Mouse (Mus musculus): Measurements from ENCODE around the gene D5Ertd579e. TPM values are rescaled to one million over a fixed set of nuclear protein-coding genes. Genes with fewer than 3 reads are reported as not detected.

Gene D5Ertd579e
- polyA plus RNA-seq, 1 experiment = 56.7 TPM

GRCm38 (mm10) chr5:36730689-36731088 lies 34.9 kb upstream of the D5Ertd579e start:
- Histone ChIP-seq H3K4me3 (ENCODE audit: insufficient read depth, low read length) (no peak overlapping the region), H3K4me1 (ENCODE audit: control insufficient read depth, insufficient read depth, low read length) (no peaks in the 10 kb centered on the region), H3K27ac (ENCODE audit: insufficient read depth, low read length) (no peak overlapping the region)
- TF ChIP-seq CTCF (IDR thresholded peaks at IDR 0.05; ENCODE audit: borderline replicate concordance, insufficient read depth, low read length) (no peak), POLR2A (IDR thresholded peaks at IDR 0.05; ENCODE audit: low read depth, low read length) (no peak)

GRCm38 (mm10) chr5:36729923-36730322 lies 34.1 kb upstream of the D5Ertd579e start:
- H3K27ac ChIP-seq (ENCODE audit: insufficient read depth, low read length) = no peak overlapping the region
- H3K4me1 ChIP-seq (ENCODE audit: control insufficient read depth, insufficient read depth, low read length) = no peaks in the 10 kb centered on the region
- no peak overlapping the region for H3K4me3 ChIP-seq (ENCODE audit: insufficient read depth, low read length)
- TF ChIP-seq POLR2A (IDR thresholded peaks at IDR 0.05; ENCODE audit: low read depth, low read length) (no peak), CTCF (IDR thresholded peaks at IDR 0.05; ENCODE audit: borderline replicate concordance, insufficient read depth, low read length) (no peak)

GRCm38 (mm10) chr5:36729086-36729473 lies 33.3 kb upstream of the D5Ertd579e start:
- TF ChIP-seq POLR2A (IDR thresholded peaks at IDR 0.05; ENCODE audit: low read depth, low read length) = no peak
- no peak for TF ChIP-seq CTCF (IDR thresholded peaks at IDR 0.05; ENCODE audit: borderline replicate concordance, insufficient read depth, low read length)
- H3K4me1 ChIP-seq (ENCODE audit: control insufficient read depth, insufficient read depth, low read length) = peaks cover 3% of the 10 kb centered on the region; the same call in 1 of the 2 replicates
- no peak overlapping the region for H3K4me3 ChIP-seq (ENCODE audit: insufficient read depth, low read length)
- H3K27ac ChIP-seq (ENCODE audit: insufficient read depth, low read length) = no peak overlapping the region

DNA sequence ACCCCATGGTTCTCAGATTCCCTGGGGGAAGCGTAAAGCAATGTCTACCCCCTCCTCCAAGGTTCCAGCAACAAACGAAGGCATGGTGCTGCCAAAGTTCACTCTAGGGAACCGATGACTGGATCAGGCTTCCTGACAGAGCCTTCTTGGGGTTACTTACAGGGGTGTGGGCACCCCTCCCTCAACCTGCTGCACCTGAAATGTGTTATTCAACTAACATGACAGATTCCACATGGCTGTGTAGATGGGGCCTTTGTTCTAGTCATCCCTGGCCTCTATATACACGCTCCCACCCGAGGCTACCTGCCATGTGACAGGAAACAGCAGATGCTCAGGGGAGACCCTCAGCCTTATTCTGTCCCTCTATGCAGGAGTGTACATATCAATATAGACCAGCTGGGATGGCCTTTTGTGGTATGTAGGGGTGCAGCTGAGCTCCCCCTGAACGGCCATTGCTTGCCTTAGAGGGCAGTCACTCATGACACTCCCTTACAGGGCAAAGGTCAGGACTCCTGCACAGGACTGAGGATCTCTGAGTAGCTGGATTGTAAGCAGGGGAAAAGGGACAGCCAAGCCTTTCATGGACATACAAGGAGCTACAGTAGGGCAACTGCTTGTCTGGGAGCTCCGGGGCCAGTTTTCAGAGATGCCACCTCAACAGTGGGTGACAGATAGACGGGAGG lies 32.7 kb upstream of the D5Ertd579e start:
- no peak overlapping the region for H3K4me3 ChIP-seq (ENCODE audit: insufficient read depth, low read length)
- H3K27ac ChIP-seq (ENCODE audit: insufficient read depth, low read length) = no peak overlapping the region
- peaks cover 5% of the 10 kb centered on the region; the same call in 1 of the 2 replicates for H3K4me1 ChIP-seq (ENCODE audit: control insufficient read depth, insufficient read depth, low read length)
- TF ChIP-seq CTCF (IDR thresholded peaks at IDR 0.05; ENCODE audit: borderline replicate concordance, insufficient read depth, low read length) = no peak

DNA sequence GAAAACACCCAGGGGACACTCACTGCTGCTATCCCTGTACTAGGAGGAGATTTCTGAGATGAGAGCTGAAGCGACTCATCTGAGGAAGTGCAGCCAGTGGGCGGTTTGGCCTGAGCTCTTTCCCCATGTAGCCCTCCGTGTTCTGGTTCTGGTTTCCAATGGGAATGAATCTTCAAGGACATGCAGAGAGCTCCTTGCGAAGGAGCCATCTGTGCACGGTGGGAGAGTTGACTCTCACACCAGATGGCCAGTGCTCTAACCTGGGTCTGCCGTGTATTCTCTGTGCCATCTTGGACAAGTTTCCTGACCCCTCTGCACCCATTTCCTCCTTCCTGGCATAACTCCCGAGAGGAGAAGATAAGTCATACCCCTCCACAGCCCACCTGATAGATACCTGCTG lies 32.0 kb upstream of the D5Ertd579e start:
- Histone ChIP-seq H3K4me1 (ENCODE audit: control insufficient read depth, insufficient read depth, low read length) (peaks cover 5% of the 10 kb centered on the region; the same call in 1 of the 2 replicates), H3K4me3 (ENCODE audit: insufficient read depth, low read length) (no peak overlapping the region), H3K27ac (ENCODE audit: insufficient read depth, low read length) (no peak overlapping the region)
- TF ChIP-seq POLR2A (IDR thresholded peaks at IDR 0.05; ENCODE audit: low read depth, low read length) (no peak), CTCF (IDR thresholded peaks at IDR 0.05; ENCODE audit: borderline replicate concordance, insufficient read depth, low read length) (no peak)

- peaks cover 7% of the 10 kb centered on the region for H3K4me1 ChIP-seq (ENCODE audit: control insufficient read depth, insufficient read depth, low read length)
- no peak overlapping the region for H3K27ac ChIP-seq (ENCODE audit: insufficient read depth, low read length)
- no peak overlapping the region for H3K4me3 ChIP-seq (ENCODE audit: insufficient read depth, low read length)
- no peak for TF ChIP-seq POLR2A (IDR thresholded peaks at IDR 0.05; ENCODE audit: low read depth, low read length)
- no peak for TF ChIP-seq CTCF (IDR thresholded peaks at IDR 0.05; ENCODE audit: borderline replicate concordance, insufficient read depth, low read length)
Measured at GRCm38 (mm10) chr5:36727136-36727535, 31.3 kb upstream of the D5Ertd579e start.

DNA sequence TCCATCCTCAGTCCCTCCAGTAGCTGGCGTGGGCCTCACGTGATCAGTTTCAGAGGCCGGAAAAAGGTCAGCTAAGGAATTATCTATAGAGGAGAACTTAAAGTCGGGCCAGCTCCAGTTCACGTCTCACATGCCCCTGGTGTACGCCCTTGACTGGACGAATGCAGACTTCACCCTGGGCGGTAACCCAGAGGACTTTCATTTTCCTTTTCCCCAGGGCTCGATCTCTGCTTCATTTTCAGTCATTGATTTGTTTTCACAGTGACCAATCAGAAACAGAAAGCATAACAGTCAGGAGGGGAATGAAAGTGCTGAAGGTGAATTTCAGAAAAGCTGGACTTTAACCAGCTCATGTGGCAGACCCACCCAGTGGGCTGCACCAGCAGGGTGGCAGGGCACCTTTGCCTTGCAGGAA lies 30.6 kb upstream of the D5Ertd579e start:
- no peak for TF ChIP-seq POLR2A (IDR thresholded peaks at IDR 0.05; ENCODE audit: low read depth, low read length)
- TF ChIP-seq CTCF (IDR thresholded peaks at IDR 0.05; ENCODE audit: borderline replicate concordance, insufficient read depth, low read length) = no peak
- Histone ChIP-seq H3K27ac (ENCODE audit: insufficient read depth, low read length) (no peak overlapping the region), H3K4me3 (ENCODE audit: insufficient read depth, low read length) (no peak overlapping the region), H3K4me1 (ENCODE audit: control insufficient read depth, insufficient read depth, low read length) (peaks cover 9% of the 10 kb centered on the region)

DNA sequence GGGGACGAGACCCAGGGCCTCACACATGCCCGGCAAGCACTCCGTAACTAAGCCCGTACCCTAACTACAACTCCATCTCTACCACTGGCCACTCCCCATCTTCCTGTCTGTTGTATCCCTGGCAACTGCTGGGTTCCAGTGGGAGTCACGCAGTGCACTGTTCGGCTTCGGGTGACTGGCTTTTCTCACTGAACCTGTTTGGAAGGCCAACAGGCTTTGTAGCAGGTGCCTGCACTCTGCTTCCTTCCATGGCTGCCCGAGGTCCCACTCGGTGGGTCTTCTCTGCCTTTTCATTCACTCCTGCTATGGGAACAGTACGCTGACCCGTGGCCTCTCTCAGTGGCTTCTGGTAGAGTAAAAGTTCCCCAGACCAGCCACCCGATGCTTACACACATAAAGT lies 30.0 kb upstream of the D5Ertd579e start:
- TF ChIP-seq CTCF (IDR thresholded peaks at IDR 0.05; ENCODE audit: borderline replicate concordance, insufficient read depth, low read length) = no peak
- no peak for TF ChIP-seq POLR2A (IDR thresholded peaks at IDR 0.05; ENCODE audit: low read depth, low read length)
- H3K27ac ChIP-seq (ENCODE audit: insufficient read depth, low read length) = no peak overlapping the region
- H3K4me3 ChIP-seq (ENCODE audit: insufficient read depth, low read length) = no peak overlapping the region
- peaks cover 10% of the 10 kb centered on the region for H3K4me1 ChIP-seq (ENCODE audit: control insufficient read depth, insufficient read depth, low read length)

DNA sequence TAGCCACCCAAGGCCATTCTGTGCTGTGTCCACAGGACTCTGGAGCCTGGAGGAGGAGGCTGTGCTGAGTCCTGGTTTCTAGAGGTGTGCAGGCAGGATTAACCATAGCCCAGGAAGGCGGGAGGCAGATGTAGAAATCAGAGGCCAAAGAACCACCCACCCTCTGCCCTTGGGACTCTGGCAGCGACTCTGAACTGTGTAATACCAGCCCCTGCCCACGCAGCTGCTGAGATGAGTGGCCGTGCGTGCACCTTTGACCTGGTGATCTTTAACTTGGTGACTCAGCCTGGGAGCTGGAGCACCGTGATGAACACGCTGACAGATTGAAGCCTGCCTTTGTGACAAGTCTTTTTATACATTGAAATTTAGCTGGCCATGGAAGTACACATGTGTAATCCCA lies 28.4 kb upstream of the D5Ertd579e start:
- H3K27ac ChIP-seq (ENCODE audit: insufficient read depth, low read length) = peak overlapping the region; percentile 69
- TF ChIP-seq POLR2A (IDR thresholded peaks at IDR 0.05; ENCODE audit: low read depth, low read length) = no peak
- no peak for TF ChIP-seq CTCF (IDR thresholded peaks at IDR 0.05; ENCODE audit: borderline replicate concordance, insufficient read depth, low read length)
- H3K4me1 ChIP-seq (ENCODE audit: control insufficient read depth, insufficient read depth, low read length) = peaks cover 12% of the 10 kb centered on the region
- no peak overlapping the region for H3K4me3 ChIP-seq (ENCODE audit: insufficient read depth, low read length)

DNA sequence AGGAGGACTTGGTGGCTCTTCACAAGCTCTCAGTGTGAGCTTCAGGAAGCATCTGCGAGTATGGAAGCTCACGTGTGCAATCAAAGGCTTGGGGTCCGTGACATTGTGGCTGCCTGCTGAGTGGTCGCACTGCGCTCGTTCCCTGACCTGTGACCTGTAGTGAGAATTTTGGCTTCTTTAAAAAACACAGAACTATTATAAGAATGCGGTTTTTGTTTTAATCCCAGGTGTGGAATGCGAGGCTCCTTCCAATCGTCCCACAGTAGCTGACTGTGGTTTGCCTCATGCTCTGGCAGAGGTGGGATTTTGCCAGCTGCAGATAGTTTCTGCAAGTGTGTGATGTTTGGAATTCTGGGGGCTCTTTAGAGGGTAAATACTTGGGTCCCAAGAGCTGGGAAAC lies 27.5 kb upstream of the D5Ertd579e start:
- TF ChIP-seq CTCF (IDR thresholded peaks at IDR 0.05; ENCODE audit: borderline replicate concordance, insufficient read depth, low read length) = no peak
- TF ChIP-seq POLR2A (IDR thresholded peaks at IDR 0.05; ENCODE audit: low read depth, low read length) = no peak
- H3K4me1 ChIP-seq (ENCODE audit: control insufficient read depth, insufficient read depth, low read length) = peaks cover 12% of the 10 kb centered on the region
- peak overlapping the region; percentile 95 for H3K27ac ChIP-seq (ENCODE audit: insufficient read depth, low read length)
- no peak overlapping the region for H3K4me3 ChIP-seq (ENCODE audit: insufficient read depth, low read length)
